Mouse (Mus musculus) kidney, postnatal 14 days (tissue): ENCODE measurements at regions not wholly inside any gene's neighbourhood (a gene's known extent, or its start where the extent isn't known, plus 50 kb on each side); places are given as distances from the start of the nearest gene placed in this dataset.
A peak's percentile ranks its signal among the peaks of the same experiment; 100 is the strongest.
"Not testable (repeated sequence)": the region's sequence is repeated elsewhere in the genome, so short reads cannot be mapped to it uniquely, and the experiment has no call there.

Source experiments
- DNase-seq: peaks from one replicate; pipeline ENCODE4 v3.0.0; 2022; ENCODE audit warnings: mixed read lengths

- DNase-seq: no peak
Observed at GRCm38 (mm10) chr3:39809586-39809985, 721.5 kb upstream of the Intu start.

GRCm38 (mm10) chr3:39814814-39815213, 716.3 kb upstream of the Intu start:
- peak; percentile 64 for DNase-seq

- DNase-seq: no peak
Observed at GRCm38 (mm10) chr3:39830488-39831056, 700.5 kb upstream of the Intu start.

GRCm38 (mm10) chr3:39838377-39839145, 692.5 kb upstream of the Intu start:
- DNase-seq: no peak

- DNase-seq: no peak
Observed at GRCm38 (mm10) chr3:39840946-39841345, 690.1 kb upstream of the Intu start.

GRCm38 (mm10) chr3:39845123-39845522, 686.0 kb upstream of the Intu start:
- DNase-seq: no peak

- no peak for DNase-seq
Observed at GRCm38 (mm10) chr3:39848829-39849228, 682.3 kb upstream of the Intu start.

GRCm38 (mm10) chr3:39857214-39857839, 673.8 kb upstream of the Intu start:
- no peak for DNase-seq

GRCm38 (mm10) chr3:39876046-39876445, 655.0 kb upstream of the Intu start:
- DNase-seq: not testable (repeated sequence)

- DNase-seq: no peak
Observed at GRCm38 (mm10) chr3:39884370-39884769, 646.7 kb upstream of the Intu start.

GRCm38 (mm10) chr3:39888376-39888775, 642.7 kb upstream of the Intu start:
- DNase-seq: no peak

- DNase-seq: no peak
Observed at GRCm38 (mm10) chr3:39889222-39889621, 641.9 kb upstream of the Intu start.

GRCm38 (mm10) chr3:39898961-39899360, 632.1 kb upstream of the Intu start:
- peak; percentile 33 for DNase-seq

GRCm38 (mm10) chr3:39900207-39900606, 630.9 kb upstream of the Intu start:
- peak; percentile 5 for DNase-seq

- no peak for DNase-seq
Observed at GRCm38 (mm10) chr3:39904377-39904776, 626.7 kb upstream of the Intu start.

GRCm38 (mm10) chr3:39908676-39909362, 622.3 kb upstream of the Intu start:
- DNase-seq: no peak

- no peak for DNase-seq
Observed at GRCm38 (mm10) chr3:39909642-39910041, 621.4 kb upstream of the Intu start.

GRCm38 (mm10) chr3:39918601-39919000, 612.5 kb upstream of the Intu start:
- DNase-seq: no peak

GRCm38 (mm10) chr3:39925436-39925835, 605.6 kb upstream of the Intu start:
- DNase-seq: no peak

GRCm38 (mm10) chr3:39928421-39928820, 602.7 kb upstream of the Intu start:
- peak; percentile 64 for DNase-seq

GRCm38 (mm10) chr3:39933372-39933771, 597.7 kb upstream of the Intu start:
- no peak for DNase-seq

- no peak for DNase-seq
Observed at GRCm38 (mm10) chr3:39937719-39938278, 593.3 kb upstream of the Intu start.

GRCm38 (mm10) chr3:39944581-39944980, 586.5 kb upstream of the Intu start:
- peak; percentile 74 for DNase-seq
